Mouse (Mus musculus): ENCODE measurements around the gene Gm36176.

- TF ChIP-seq CTCF (conservative IDR thresholded peaks at IDR 0.05; ENCODE audit: low read length), result peak; percentile 73
- TF ChIP-seq NANOG (IDR thresholded peaks at IDR 0.05; ENCODE audit: borderline replicate concordance, low read length), result no peak
Observed at GRCm38 (mm10) chr10:77882553-77882952, 36.0 kb downstream of the Gm36176 start.

Measured in E14TG2a.4 (cell line).